Comparison of ENCODE assay signal across 8 mouse cellular contexts in genomic region chr11:77467157-77467556, GRCm38 (mm10). TPM values are rescaled to one million over a fixed set of nuclear protein-coding genes. Genes with fewer than 3 reads are reported as not detected.
DNase-seq lines count a peak whose midpoint lies in the region; ATAC-seq lines count a peak whose summit lies in the region.

No protein-coding gene starts in this region.

- H3K4me2 ChIP-seq in hindbrain, embryonic 13.5 days: no peak overlapping the region

- DNase-seq in cerebellum, postnatal 36 days: peak; percentile 54 to 70
- peak; percentile 53 for DNase-seq in adrenal gland, adult 8-10 months
- peak; percentile 54 for DNase-seq in forelimb bud, embryonic 11.5 days (ENCODE audit: low read depth, low spot score)
- peak; percentile 64 to 70 for DNase-seq in left cerebral cortex, postnatal 14 days (ENCODE audit: low spot score in 2 of 2)
- peak; percentile 82 for DNase-seq in splenic B cell, adult 2 months (ENCODE audit: low read depth, low spot score)

- peaks cover 23% of the 10 kb centered on the region for H3K4me1 ChIP-seq in hindbrain, embryonic 13.5 days (replicated peaks)
- peaks cover 40% of the 10 kb centered on the region for H3K4me1 ChIP-seq in megakaryocyte, embryonic 14.5 days

- no peak overlapping the region for H3K4me3 ChIP-seq in hindbrain, embryonic 13.5 days
- peak overlapping the region; percentile 92 for H3K4me3 ChIP-seq in megakaryocyte, embryonic 14.5 days (replicated peaks)

- H3K27me3 ChIP-seq in hindbrain, embryonic 13.5 days: peaks cover 74% of the 10 kb centered on the region
- peaks cover 87% of the 10 kb centered on the region for H3K27me3 ChIP-seq in megakaryocyte, embryonic 14.5 days (replicated peaks)
- H3K27me3 ChIP-seq in splenic B cell, adult 2 months (ENCODE audit: control insufficient read depth, insufficient read depth, low read length, poor library complexity, severe bottlenecking): no peaks in the 10 kb centered on the region

- 6% methylated on average over 25 of the region's 25 CpGs for WGBS in hindbrain, embryonic 13.5 days

- no peaks in the 10 kb centered on the region for H3K9me3 ChIP-seq in hindbrain, embryonic 13.5 days
- no peaks in the 10 kb centered on the region for H3K9me3 ChIP-seq in megakaryocyte, embryonic 14.5 days

- ATAC-seq in cerebellum, adult (ENCODE audit: insufficient number of reproducible peaks, low FRiP score, low TSS enrichment): no peak
- ATAC-seq in hindbrain, embryonic 13.5 days (ENCODE audit: low FRiP score): 0 out of 2 replicates have a peak, but pooled peaks have one; percentile 7

- intact Hi-C loops in left cerebral cortex, postnatal 14 days (cut with DNase I): no loop called here

- no peak overlapping the region for H3K27ac ChIP-seq in hindbrain, embryonic 13.5 days

- peaks cover 22% of the 10 kb centered on the region for H3K36me3 ChIP-seq in hindbrain, embryonic 13.5 days
- peaks cover 4% of the 10 kb centered on the region for H3K36me3 ChIP-seq in megakaryocyte, embryonic 14.5 days (replicated peaks; ENCODE audit: low read length)
- no peaks in the 10 kb centered on the region for H3K36me3 ChIP-seq in splenic B cell, adult 2 months (ENCODE audit: control insufficient read depth, insufficient read depth, low read length, poor library complexity, severe bottlenecking)

- no peak overlapping the region for H3K9ac ChIP-seq in hindbrain, embryonic 13.5 days

RNA-seq across cellular contexts. Expression of gene Coro6, which starts 4.9 kb away (rescaled TPM):
- 1 to 10 TPM in 3 of 4 experiments, under 1 TPM in 1; 0.73 to 6.4 (median 3.8) TPM for total RNA-seq in adrenal gland, adult 8-10 months (2022)
- polyA plus RNA-seq in hindbrain, embryonic 13.5 days (2015; fragmentation: Nextera tagmentation; extraction: Ambion mirVana): 0.12 and 0.19 TPM in 2 replicates
- 10 to 100 TPM; 31.3 to 32.4 TPM for total RNA-seq in left cerebral cortex, postnatal 14 days (2021)
- 0.38 TPM in 1 of 2 replicates, not detected in the other for polyA plus RNA-seq in megakaryocyte, embryonic 14.5 days (2012; ENCODE audit: insufficient read depth, low replicate concordance)

RNA-seq across cellular contexts. Expression of gene Ankrd13b, which starts 22.3 kb away (rescaled TPM):
- 10 to 100 TPM in 2 of 4 experiments, 1 to 10 TPM in 2; 5.7 to 13.6 (median 9.3) TPM for total RNA-seq in adrenal gland, adult 8-10 months (2022)
- 29.4 and 31.0 TPM in 2 replicates for polyA plus RNA-seq in hindbrain, embryonic 13.5 days (2015; fragmentation: Nextera tagmentation; extraction: Ambion mirVana)
- 100 to 1,000 TPM; 127 to 129 TPM for total RNA-seq in left cerebral cortex, postnatal 14 days (2021)
- polyA plus RNA-seq in megakaryocyte, embryonic 14.5 days (2012; ENCODE audit: insufficient read depth, low replicate concordance): 6.7 and 9.3 TPM in 2 replicates

RNA-seq across cellular contexts. Expression of gene Git1, which starts 26.2 kb away (rescaled TPM):
- 10 to 100 TPM; 42.1 to 61.0 (median 50.0) TPM for total RNA-seq in adrenal gland, adult 8-10 months (2022)
- polyA plus RNA-seq in hindbrain, embryonic 13.5 days (2015; fragmentation: Nextera tagmentation; extraction: Ambion mirVana): 14.3 and 15.1 TPM in 2 replicates
- total RNA-seq in left cerebral cortex, postnatal 14 days (2021): 100 to 1,000 TPM; 150 to 153 TPM
- 65.1 and 158 TPM in 2 replicates for polyA plus RNA-seq in megakaryocyte, embryonic 14.5 days (2012; ENCODE audit: insufficient read depth, low replicate concordance)

RNA-seq across cellular contexts. Expression of gene Abhd15, which starts 47.8 kb away (rescaled TPM):
- 10 to 100 TPM; 14.6 to 23.9 (median 17.4) TPM for total RNA-seq in adrenal gland, adult 8-10 months (2022)
- 1.9 and 3.3 TPM in 2 replicates for polyA plus RNA-seq in hindbrain, embryonic 13.5 days (2015; fragmentation: Nextera tagmentation; extraction: Ambion mirVana)
- total RNA-seq in left cerebral cortex, postnatal 14 days (2021): 1 to 10 TPM; 1.6 to 1.7 TPM
- polyA plus RNA-seq in megakaryocyte, embryonic 14.5 days (2012; ENCODE audit: insufficient read depth, low replicate concordance): 2.4 and 4.6 TPM in 2 replicates

RNA-seq across cellular contexts. Expression of gene Trp53i13, which starts 48.6 kb away (rescaled TPM):
- total RNA-seq in adrenal gland, adult 8-10 months (2022): 10 to 100 TPM; 15.1 to 28.8 (median 20.0) TPM
- 14.9 and 15.5 TPM in 2 replicates for polyA plus RNA-seq in hindbrain, embryonic 13.5 days (2015; fragmentation: Nextera tagmentation; extraction: Ambion mirVana)
- 1 to 10 TPM; 4.9 to 5.8 TPM for total RNA-seq in left cerebral cortex, postnatal 14 days (2021)
- 22.3 and 38.9 TPM in 2 replicates for polyA plus RNA-seq in megakaryocyte, embryonic 14.5 days (2012; ENCODE audit: insufficient read depth, low replicate concordance)

Comparison
In these comparisons a context has a peak if more than half of its experiments do, and no peak if none do; other contexts are left out.
1. RNA of gene Coro6, which starts 4.9 kb away (total RNA-seq): 31.3 to 32.4 TPM in left cerebral cortex, postnatal 14 days; 0.73 to 6.4 TPM in adrenal gland, adult 8-10 months; every median in the first group is over 4 times any median in the second.
2. RNA of gene Ankrd13b, which starts 22.3 kb away (total RNA-seq): 127 to 129 TPM in left cerebral cortex, postnatal 14 days; 5.7 to 13.6 TPM in adrenal gland, adult 8-10 months; every median in the first group is over 4 times any median in the second.
3. Peak in every context shown above with its lines, with median percentiles within 50 percentile points of each other: DNase-seq.